Mouse (Mus musculus) MEL (cell line): Measurements from ENCODE around the gene Atl2.

Experiments used
- NRF1 ChIP-seq: IDR thresholded peaks from 2 replicates; pipeline ENCODE4 v1.6.1; 2014; ENCODE audit warnings: low read depth, mild to moderate bottlenecking, inconsistent platforms, low read length, improper control_type of control experiment, moderate library complexity; ENCODE audit not compliant: poor library complexity, insufficient read depth, severe bottlenecking
- POLR2A ChIP-seq, 2 experiments: IDR thresholded peaks; 2 replicates each; pipeline ENCODE4 v1.6.1; 2011 to 2012; ENCODE audit warnings: low read length in 2 of 2, mild to moderate bottlenecking in 2 of 2, control low read depth in 1 of 2, improper control_type of control experiment in 1 of 2, low read depth in 1 of 2, moderate library complexity in 1 of 2; ENCODE audit not compliant: control insufficient read depth in 1 of 2, insufficient read depth in 1 of 2, poor library complexity in 1 of 2

- no peak for TF ChIP-seq NRF1
- no peak for TF ChIP-seq POLR2A (IDR thresholded peaks at IDR 0.05; ENCODE audit: control insufficient read depth in 1 of 2, insufficient read depth in 1 of 2, low read depth in 1 of 2, low read length in 2 of 2, poor library complexity in 1 of 2)
Observed at GRCm38 (mm10) chr17:79891944-79892343, 4.0 kb downstream of the Atl2 start.
